Mouse (Mus musculus): ENCODE data around the gene Cfi. TPM values are rescaled to one million over a fixed set of nuclear protein-coding genes. Genes with fewer than 3 reads are reported as not detected.

The Cfi gene
- polyA plus RNA-seq (2012; rRNA removed) = 31.6 and 31.9 TPM in 2 replicates

GRCm38 (mm10) chr3:129835388-129835934 lies at the start of gene Cfi:
TSS of gene Cfi (plus strand) at chr3:129835884.

GRCm38 (mm10) chr3:129803765-129804164 lies 31.9 kb upstream of the Cfi start, which contains the start of gene Lrit3:
TSS of gene Lrit3 (minus strand) at chr3:129804030.

GRCm38 (mm10) chr3:129822206-129822775 lies 13.4 kb upstream of the Cfi start, which contains the start of gene Rrh:
TSS of gene Rrh (minus strand) at chr3:129822587.

GRCm38 (mm10) chr3:129831035-129831568 lies 4.6 kb upstream of the Cfi start, which contains the start of gene Gar1:
TSS of gene Gar1 (minus strand) at chr3:129831396.

GRCm38 (mm10) chr3:129878405-129879021 lies 42.8 kb downstream of the Cfi start, which contains the start of gene Pla2g12a:
TSS of gene Pla2g12a (plus strand) at chr3:129878606.

GRCm38 (mm10) chr3:129901271-129901809 lies 65.7 kb downstream of the Cfi start, which contains the start of gene Casp6:
TSS of gene Casp6 (plus strand) at chr3:129901425.

Other genes with a start within 250 kb of the Cfi start
- 1.2 and 2.3 TPM in 2 replicates for gene Egf, start 80.6 kb upstream of the Cfi start, polyA plus RNA-seq (2012; rRNA removed)
- gene Lrit3, start 31.9 kb upstream of the Cfi start, polyA plus RNA-seq (2012; rRNA removed) = 0.17 and 0.30 TPM in 2 replicates
- gene Rrh, start 13.3 kb upstream of the Cfi start, polyA plus RNA-seq (2012; rRNA removed) = not detected in 2 replicates
- gene Gar1, start 4.5 kb upstream of the Cfi start, polyA plus RNA-seq (2012; rRNA removed) = 4.4 and 4.7 TPM in 2 replicates
- 68.0 and 107 TPM in 2 replicates for gene Pla2g12a, start 42.7 kb downstream of the Cfi start, polyA plus RNA-seq (2012; rRNA removed)
- 72.1 and 77.5 TPM in 2 replicates for gene Casp6, start 65.5 kb downstream of the Cfi start, polyA plus RNA-seq (2012; rRNA removed)
- gene Mcub, start 134.3 kb downstream of the Cfi start, polyA plus RNA-seq (2012; rRNA removed) = 3.4 and 3.5 TPM in 2 replicates
- 18.9 and 27.3 TPM in 2 replicates for gene Sec24b, start 225.7 kb downstream of the Cfi start, polyA plus RNA-seq (2012; rRNA removed)

Measured in stomach, adult 2 months (tissue).